Mouse (Mus musculus) thymus, adult 2 months (tissue): Measurements from ENCODE around the gene Epb42.

ENCODE experiments used
- CTCF ChIP-seq: fragments of 200-500 bp; IDR thresholded peaks from 2 replicates; pipeline ENCODE4 v1.5.1; 2012; ENCODE audit warnings: mild to moderate bottlenecking, control low read depth, low read length, moderate library complexity, borderline replicate concordance; ENCODE audit not compliant: control insufficient read depth, poor library complexity, insufficient read depth; ENCODE audit errors: extremely low read depth
- POLR2A ChIP-seq: fragments of 200-500 bp; IDR thresholded peaks from 2 replicates; pipeline ENCODE4 v1.6.1; 2012; ENCODE audit warnings: mild to moderate bottlenecking, low read length, control low read depth, moderate library complexity; ENCODE audit not compliant: control insufficient read depth, poor library complexity, insufficient read depth; ENCODE audit errors: extremely low read depth

DNA sequence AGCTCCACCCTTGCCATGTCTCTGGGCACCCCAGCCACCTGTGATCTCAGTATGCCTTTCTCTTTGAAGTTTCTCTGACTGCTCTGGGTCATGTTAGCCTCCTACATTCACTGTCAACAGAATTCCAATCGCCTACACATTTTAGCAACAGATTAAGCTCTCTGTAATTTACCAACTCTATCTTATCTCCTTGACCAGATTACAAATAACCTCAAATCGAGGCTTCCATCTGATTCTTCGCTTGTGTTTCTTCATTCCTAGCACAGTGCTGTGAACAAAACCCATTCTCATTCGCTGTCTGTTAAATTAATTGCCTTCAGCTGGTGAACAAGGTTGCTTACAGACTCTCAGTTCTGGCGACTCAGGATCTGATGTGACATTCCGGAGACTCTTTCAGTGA is 21.1 kb upstream of the Epb42 start:
- TF ChIP-seq POLR2A (no peak), CTCF (no peak)
